Mouse (Mus musculus) erythroblast, embryonic 14.5 days (primary cell): ENCODE data around the gene Pigl.

ENCODE experiments used
- GATA1 ChIP-seq: IDR thresholded peaks from 2 replicates; pipeline ENCODE4 v1.6.1; 2012; ENCODE audit warnings: low read length, inconsistent platforms, mixed read lengths
- TAL1 ChIP-seq: IDR thresholded peaks from 3 replicates; pipeline ENCODE4 v1.6.1; 2012; ENCODE audit warnings: low read length, inconsistent platforms, mixed read lengths

DNA sequence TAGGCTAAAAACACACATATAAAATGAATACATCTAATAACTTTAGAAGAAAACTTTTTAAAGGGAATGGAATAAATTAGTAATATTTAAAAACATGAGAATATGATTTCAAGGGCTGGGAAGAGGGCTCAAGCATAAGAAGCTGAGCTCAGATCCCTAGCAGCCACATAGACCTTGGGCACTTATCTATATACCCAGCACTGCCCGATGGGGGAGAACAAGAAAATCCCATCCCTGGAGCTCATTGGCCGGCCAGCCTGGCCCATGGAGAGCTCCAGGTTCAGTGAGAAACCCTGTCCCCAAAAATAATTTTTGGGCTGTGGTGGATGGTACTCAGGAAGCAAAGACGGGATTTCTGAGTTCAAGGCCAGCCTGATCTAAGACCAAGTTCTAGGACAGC is 7.6 kb downstream of the Pigl start:
- no peak for TF ChIP-seq GATA1
- TF ChIP-seq TAL1, result no peak
